Mouse (Mus musculus) midbrain, postnatal 0 days (tissue): ENCODE results near the gene Paxx. TPM values are rescaled to one million over a fixed set of nuclear protein-coding genes. Genes with fewer than 3 reads are reported as not detected.

Experiments used
- ATAC-seq: fragments of 200-750 bp; cut with Nextera tagmentation; 2 replicates; pipeline ENCODE4 v1.8.0; 2017; ENCODE audit warnings: moderate number of reproducible peaks, mild to moderate bottlenecking, moderate TSS enrichment, moderate library complexity; ENCODE audit not compliant: low FRiP score
- DNase-seq: peaks from one replicate; pipeline ENCODE4 v3.0.0-alpha.2; 2015; ENCODE audit warnings: low spot score
- H3K27ac ChIP-seq: fragments of 300-500 bp; sonication (generic); 2 replicates; pipeline ENCODE4 v1.5.1; 2014; ENCODE audit warnings: low read depth, mild to moderate bottlenecking, low read length, mixed read lengths
- H3K27me3 ChIP-seq: fragments of 300-500 bp; sonication (generic); 2 replicates; pipeline ENCODE4 v1.6.1; 2014; ENCODE audit warnings: low read length, control low read depth, mixed read lengths; ENCODE audit not compliant: insufficient read depth
- H3K36me3 ChIP-seq: fragments of 300-500 bp; sonication (generic); 2 replicates; pipeline ENCODE4 v1.6.1; 2014; ENCODE audit warnings: low read length, control low read depth, mixed read lengths; ENCODE audit not compliant: insufficient read depth
- H3K4me1 ChIP-seq: fragments of 300-500 bp; sonication (generic); 2 replicates; pipeline ENCODE4 v1.6.1; 2014; ENCODE audit warnings: mild to moderate bottlenecking, control low read depth, antibody characterized with exemption, low read length, mixed read lengths; ENCODE audit not compliant: insufficient read depth
- H3K4me2 ChIP-seq: fragments of 300-500 bp; sonication (generic); 2 replicates; pipeline ENCODE4 v1.6.1; 2014; ENCODE audit warnings: low read depth, mild to moderate bottlenecking, low read length, mixed read lengths; ENCODE audit not compliant: poor library complexity, severe bottlenecking
- H3K4me3 ChIP-seq: fragments of 300-500 bp; sonication (generic); 2 replicates; pipeline ENCODE4 v1.5.1; 2014; ENCODE audit warnings: low read depth, mild to moderate bottlenecking, low read length, moderate library complexity
- H3K9ac ChIP-seq: fragments of 300-500 bp; sonication (generic); replicated peaks from 2 replicates; pipeline ENCODE4 v1.6.1; 2014; ENCODE audit warnings: mild to moderate bottlenecking, low read length, moderate library complexity, mixed read lengths; ENCODE audit not compliant: poor library complexity, severe bottlenecking
- H3K9me3 ChIP-seq: fragments of 300-500 bp; sonication (generic); 2 replicates; pipeline ENCODE4 v1.6.1; 2016; ENCODE audit warnings: low read length, control low read depth
- CTCF ChIP-seq: IDR thresholded peaks from 2 replicates; pipeline ENCODE4 v1.5.1; 2016; ENCODE audit warnings: antibody characterized with exemption, mild to moderate bottlenecking
- WGBS: fragments of 180-500 bp; shearing (Covaris S2); extraction: QIAGEN DNeasy Blood & Tissue Kit; methylation state at CpG from one replicate; pipeline ENCODE4 v1.1.7; 2014; 5-methylcytosine and 5-hydroxymethylcytosine counted together
- polyA plus RNA-seq: library from polyadenylated mRNA; unstranded; fragments of >200 nt; fragmentation: Nextera tagmentation; extraction: Ambion mirVana; gene quantifications from 2 replicates; pipeline ENCODE4 v1.2.1, GENCODE M21; 2015
- total RNA-seq: library from RNA; depleted of rRNA; stranded (reverse); fragments of >200 nt; gene quantifications from 2 replicates; pipeline ENCODE4 v1.2.3, GENCODE M21; 2014

Gene Paxx
- total and polyA plus RNA-seq, 2 experiments from 2014 or later = 151 to 195 TPM

DNA sequence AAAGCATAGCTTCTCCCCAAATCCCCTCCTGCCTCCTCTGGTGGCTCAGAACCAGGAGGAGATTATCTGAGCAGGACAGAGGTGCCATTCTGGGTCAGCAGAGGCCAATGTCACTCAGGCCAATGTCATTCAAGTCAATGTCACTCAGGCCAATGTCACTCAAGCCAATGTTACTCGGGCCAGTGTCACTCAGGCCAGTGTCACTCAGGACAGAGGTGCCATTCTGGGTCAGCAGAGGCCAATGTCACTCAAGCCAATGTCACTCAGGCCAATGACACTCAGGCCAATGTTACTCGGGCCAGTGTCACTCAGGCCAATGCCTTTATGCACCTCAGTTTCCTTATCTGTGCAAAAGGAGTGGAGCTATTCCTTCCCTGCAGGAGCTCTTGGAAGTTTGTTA, 11.7 kb upstream of the Paxx start:
- H3K36me3 ChIP-seq = no peaks in the 10 kb centered on the region
- no peaks in the 10 kb centered on the region for H3K4me1 ChIP-seq
- no peak overlapping the region for H3K4me2 ChIP-seq
- H3K9ac ChIP-seq = no peak overlapping the region
- WGBS = 68% methylated on average over 2 of the region's 2 CpGs
- H3K27me3 ChIP-seq = no peaks in the 10 kb centered on the region
- no peaks in the 10 kb centered on the region for H3K9me3 ChIP-seq
- DNase-seq (no peak), ATAC-seq (no peak)
- no peak for TF ChIP-seq CTCF
- H3K4me3 ChIP-seq = no peak overlapping the region
- no peak overlapping the region for H3K27ac ChIP-seq

DNA sequence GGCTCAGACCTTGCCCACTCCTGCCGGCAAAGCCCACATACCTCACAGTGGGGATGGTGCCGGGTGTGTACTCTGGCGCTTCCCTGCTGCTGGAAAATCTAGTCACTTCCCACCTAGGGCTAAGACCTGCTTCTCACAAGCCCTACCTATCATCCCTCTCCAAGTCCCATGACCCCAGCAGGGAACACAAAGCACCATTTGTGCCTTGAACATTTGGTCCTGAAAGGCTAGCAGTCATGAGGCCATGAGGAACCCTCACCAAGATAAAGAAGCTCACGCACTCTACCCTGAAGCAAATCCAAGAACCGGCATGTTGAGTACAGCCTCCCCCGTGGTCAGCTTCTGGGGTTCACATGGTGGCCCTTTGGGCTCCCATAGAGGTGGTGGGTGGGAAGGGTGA, 9.1 kb upstream of the Paxx start, which contains the start of gene Ptgds:
Gene Ptgds (minus strand): TSS at position 78 of the 400 bp plus-strand sequence.
- Histone ChIP-seq H3K27me3 (no peaks in the 10 kb centered on the region), H3K36me3 (no peaks in the 10 kb centered on the region), H3K4me2 (no peak within 1 kb of the TSS), H3K9me3 (no peaks in the 10 kb centered on the region), H3K9ac (no peak within 1 kb of the TSS), H3K27ac (no peak within 1 kb of the TSS), H3K4me3 (no peak within 1 kb of the TSS), H3K4me1 (no peaks in the 10 kb centered on the region)
- ATAC-seq (no peak), DNase-seq (no peak)
- WGBS = 69% methylated on average over 6 of the region's 6 CpGs
- no peak for TF ChIP-seq CTCF

DNA sequence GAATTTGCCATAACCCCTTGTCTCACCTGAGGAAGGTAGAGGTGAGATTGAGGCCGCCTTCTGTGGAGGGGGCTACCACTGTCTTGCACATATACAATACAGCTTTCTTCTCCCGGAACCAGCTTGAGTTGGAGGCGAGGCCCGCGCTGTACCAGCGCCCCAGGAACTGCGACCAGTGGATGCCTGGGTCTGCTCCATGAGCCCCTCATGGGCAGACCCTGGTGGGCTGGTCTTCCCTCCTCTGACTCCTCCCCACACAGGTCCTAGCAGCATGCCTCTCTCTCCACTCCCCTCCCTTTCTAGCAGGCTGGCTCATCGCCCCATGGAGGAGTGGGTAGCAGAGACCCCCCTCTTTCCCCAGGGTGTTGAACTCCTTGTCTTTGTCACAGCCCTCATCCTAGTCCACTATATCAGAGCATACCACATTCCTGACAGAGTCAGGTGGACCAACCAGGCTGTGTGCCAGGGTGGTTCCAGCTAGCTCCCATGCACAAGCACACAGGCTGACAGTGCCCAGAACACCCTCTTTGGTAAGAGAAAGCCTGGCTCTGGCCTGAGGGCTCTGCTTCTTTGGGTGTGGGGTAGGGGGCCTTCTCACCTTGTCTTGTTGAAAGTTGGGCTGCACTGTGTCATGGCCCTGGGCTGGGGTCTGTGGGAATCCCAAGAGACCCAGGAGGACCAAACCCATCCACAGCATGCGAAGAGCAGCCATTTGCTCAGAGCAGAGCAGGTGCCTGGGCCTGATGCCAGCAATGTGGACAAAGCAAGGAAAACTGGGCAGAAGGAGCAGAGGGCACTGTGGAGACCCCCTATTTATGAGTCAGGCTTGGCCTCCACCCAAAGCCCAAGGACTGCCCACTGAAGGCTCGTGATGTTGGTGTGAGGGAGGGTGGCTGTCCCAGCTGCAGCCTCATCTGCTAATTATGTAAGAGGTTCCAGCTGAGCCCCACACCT, 8.3 kb upstream of the Paxx start:
- DNase-seq (peak; percentile 81), ATAC-seq (peak; percentile 53)
- Histone ChIP-seq H3K4me1 (no peaks in the 10 kb centered on the region), H3K4me3 (no peak overlapping the region), H3K4me2 (no peak overlapping the region), H3K27me3 (no peaks in the 10 kb centered on the region), H3K36me3 (no peaks in the 10 kb centered on the region), H3K27ac (no peak overlapping the region), H3K9ac (no peak overlapping the region), H3K9me3 (no peaks in the 10 kb centered on the region)
- TF ChIP-seq CTCF = no peak
- 72% methylated on average over 10 of the region's 10 CpGs for WGBS

DNA sequence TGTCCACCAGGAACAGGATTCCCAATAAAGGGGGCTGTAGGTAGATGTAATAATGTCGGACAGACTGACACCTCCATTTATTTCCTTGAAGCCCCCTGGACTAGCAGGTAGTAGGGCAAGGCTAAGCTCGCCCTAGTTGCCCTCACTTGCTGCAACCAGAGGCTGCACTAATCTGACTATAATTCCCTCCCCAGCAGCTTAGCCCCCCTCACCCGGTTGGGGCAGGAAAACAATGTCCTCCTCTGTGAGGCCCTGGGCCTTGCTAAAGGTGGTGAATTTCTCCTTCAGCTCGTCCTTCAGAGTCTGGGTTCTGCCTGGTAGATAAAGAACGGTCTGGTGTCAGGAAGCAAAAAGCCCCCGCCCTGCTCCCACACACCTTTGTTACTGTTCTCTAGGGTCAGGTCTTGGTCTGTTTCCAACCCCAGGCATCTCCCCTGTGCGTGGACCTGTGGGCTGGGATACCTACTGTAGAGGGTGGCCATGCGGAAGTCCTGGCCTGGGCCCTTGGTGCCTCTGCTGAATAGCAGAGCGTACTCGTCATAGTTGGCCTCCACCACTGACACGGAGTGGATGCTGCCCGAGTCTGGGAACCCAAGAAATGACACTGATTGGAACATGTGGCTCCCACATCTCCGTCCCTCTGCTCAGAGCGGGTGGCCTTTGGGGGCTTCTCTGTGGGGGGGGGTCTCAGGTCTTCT, 6.9 kb upstream of the Paxx start:
- H3K4me3 ChIP-seq = no peak overlapping the region
- H3K27ac ChIP-seq = no peak overlapping the region
- ATAC-seq = no peak
- no peaks in the 10 kb centered on the region for H3K27me3 ChIP-seq
- H3K4me1 ChIP-seq = no peaks in the 10 kb centered on the region
- no peaks in the 10 kb centered on the region for H3K9me3 ChIP-seq
- H3K4me2 ChIP-seq = no peak overlapping the region
- no peak for TF ChIP-seq CTCF
- 73% methylated on average over 14 of the region's 14 CpGs for WGBS
- no peak for DNase-seq
- no peak overlapping the region for H3K9ac ChIP-seq
- no peaks in the 10 kb centered on the region for H3K36me3 ChIP-seq

DNA sequence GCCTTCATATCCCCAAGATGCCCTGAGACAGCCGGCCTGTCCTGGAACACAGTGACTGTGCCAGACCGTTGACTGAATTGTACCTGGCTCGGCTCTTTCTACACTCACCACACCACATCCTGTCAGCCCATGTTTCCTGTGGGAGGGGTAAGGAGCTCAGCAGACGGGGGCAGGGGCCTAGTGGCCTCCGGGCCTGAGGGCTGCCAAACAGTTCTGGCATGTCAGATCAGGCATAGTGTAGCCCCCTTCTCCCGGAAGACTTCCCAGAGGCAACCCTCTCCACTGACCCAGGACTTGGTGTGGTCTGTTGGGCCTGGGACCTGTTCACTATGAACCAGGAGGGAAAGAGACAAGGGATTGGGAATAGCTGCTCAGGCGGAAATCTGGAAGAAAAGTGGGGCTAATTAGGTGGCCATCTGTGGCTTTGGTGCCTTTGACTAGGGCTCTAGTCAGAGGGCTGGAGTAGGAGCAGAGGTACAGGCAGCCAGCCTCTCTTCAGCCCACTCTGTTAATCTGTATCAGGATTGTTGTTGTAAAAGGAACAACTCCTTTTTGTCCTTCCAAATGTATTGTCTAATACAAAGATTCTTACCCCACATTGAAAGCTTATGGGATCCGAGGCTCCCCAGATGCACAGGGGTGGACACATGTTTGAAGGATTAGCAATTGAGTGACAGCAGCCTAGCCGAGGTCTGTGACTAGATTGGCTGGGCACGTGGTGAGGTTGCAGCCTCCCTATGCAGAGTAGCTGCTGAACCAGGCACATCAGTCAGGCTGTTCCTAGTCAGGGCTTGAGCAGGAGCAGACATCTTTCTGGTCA, 5.1 kb upstream of the Paxx start:
- WGBS = 42% methylated on average over 10 of the region's 10 CpGs
- Histone ChIP-seq H3K9me3 (no peaks in the 10 kb centered on the region), H3K9ac (no peak overlapping the region), H3K4me3 (no peak overlapping the region), H3K27me3 (no peaks in the 10 kb centered on the region), H3K4me1 (peaks cover 4% of the 10 kb centered on the region; the same call in 1 of the 2 replicates), H3K4me2 (no peak overlapping the region), H3K27ac (no peak overlapping the region), H3K36me3 (no peaks in the 10 kb centered on the region)
- peak; percentile 16 for DNase-seq
- no peak for TF ChIP-seq CTCF
- ATAC-seq = no peak; the same call in 1 of the 2 replicates
